Mouse (Mus musculus): ENCODE data around the gene Lsm3. TPM values are rescaled to one million over a fixed set of nuclear protein-coding genes. Genes with fewer than 3 reads are reported as not detected.

Gene Lsm3
- polyA plus RNA-seq, 1 experiment = 46.1 TPM

- no peaks in the 10 kb centered on the region for H3K36me3 ChIP-seq (ENCODE audit: control insufficient read depth, insufficient read depth, low read length)
- H3K4me3 ChIP-seq (ENCODE audit: control insufficient read depth, insufficient read depth, low read length) = no peak overlapping the region
- DNase-seq = no peak
- TF ChIP-seq POLR2A (IDR thresholded peaks at IDR 0.05; ENCODE audit: control insufficient read depth, extremely low read depth, insufficient read depth, low read length, poor library complexity) (no peak), CTCF (IDR thresholded peaks at IDR 0.05; ENCODE audit: borderline replicate concordance, control insufficient read depth, extremely low read depth, insufficient read depth, low read length, poor library complexity) (no peak)
- WGBS = 96% methylated on average over 3 of the region's 3 CpGs
- H3K27me3 ChIP-seq (ENCODE audit: control insufficient read depth, insufficient read depth, low read length) = no peaks in the 10 kb centered on the region
- no peak overlapping the region for H3K27ac ChIP-seq (ENCODE audit: control insufficient read depth, insufficient read depth, low read length)
- no peaks in the 10 kb centered on the region for H3K4me1 ChIP-seq (replicated peaks; ENCODE audit: control insufficient read depth, insufficient read depth, low read length)
Measured at GRCm38 (mm10) chr6:91560186-91560585, 44.5 kb downstream of the Lsm3 start.

DNA sequence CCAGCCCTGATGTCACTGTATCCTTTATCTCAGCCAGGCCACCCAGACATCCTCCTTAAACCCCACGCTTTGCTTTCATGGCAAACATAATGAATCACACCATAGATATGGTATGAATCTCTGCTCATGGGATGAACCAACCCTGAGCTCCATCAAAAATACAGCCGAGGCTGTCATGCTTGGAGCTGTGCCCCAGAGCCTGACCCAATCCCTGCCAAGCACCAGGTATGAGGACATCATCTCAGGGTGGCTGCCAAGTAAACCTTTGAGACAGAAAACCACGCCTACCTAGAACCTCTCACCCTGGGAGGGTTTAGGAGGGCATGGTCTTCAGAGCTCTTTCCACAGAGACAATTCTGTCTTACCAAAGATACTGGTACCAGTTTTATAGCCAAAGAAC, 47.3 kb downstream of the Lsm3 start:
- 86% methylated on average over 3 of the region's 3 CpGs for WGBS
- DNase-seq = no peak
- TF ChIP-seq CTCF (IDR thresholded peaks at IDR 0.05; ENCODE audit: borderline replicate concordance, control insufficient read depth, extremely low read depth, insufficient read depth, low read length, poor library complexity) (no peak), POLR2A (IDR thresholded peaks at IDR 0.05; ENCODE audit: control insufficient read depth, extremely low read depth, insufficient read depth, low read length, poor library complexity) (no peak)
- Histone ChIP-seq H3K4me3 (ENCODE audit: control insufficient read depth, insufficient read depth, low read length) (no peak overlapping the region), H3K36me3 (ENCODE audit: control insufficient read depth, insufficient read depth, low read length) (no peaks in the 10 kb centered on the region), H3K27ac (ENCODE audit: control insufficient read depth, insufficient read depth, low read length) (no peak overlapping the region), H3K27me3 (ENCODE audit: control insufficient read depth, insufficient read depth, low read length) (no peaks in the 10 kb centered on the region), H3K4me1 (replicated peaks; ENCODE audit: control insufficient read depth, insufficient read depth, low read length) (no peaks in the 10 kb centered on the region)

DNA sequence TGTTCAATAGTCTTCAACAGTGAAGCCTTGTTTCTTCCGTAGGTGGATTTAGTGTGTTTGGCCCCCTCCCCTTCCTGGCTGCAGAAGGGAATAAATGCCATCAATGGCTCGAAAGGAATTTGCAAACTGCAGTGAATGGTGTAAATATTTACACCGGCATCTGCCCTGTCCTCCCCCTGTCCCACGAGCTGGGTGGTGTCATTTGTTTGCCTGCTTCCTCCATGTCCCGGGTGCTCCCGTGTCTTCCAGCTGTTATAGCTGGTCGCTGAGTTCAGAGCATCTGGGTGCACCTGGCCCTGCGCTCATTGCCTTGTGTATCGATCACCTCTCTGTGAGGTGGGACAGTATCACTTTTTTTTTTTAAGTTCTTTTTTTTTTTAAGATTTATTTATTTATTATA, 50.7 kb downstream of the Lsm3 start:
- Histone ChIP-seq H3K4me1 (replicated peaks; ENCODE audit: control insufficient read depth, insufficient read depth, low read length) (no peaks in the 10 kb centered on the region), H3K27ac (ENCODE audit: control insufficient read depth, insufficient read depth, low read length) (no peak overlapping the region), H3K4me3 (ENCODE audit: control insufficient read depth, insufficient read depth, low read length) (no peak overlapping the region), H3K27me3 (ENCODE audit: control insufficient read depth, insufficient read depth, low read length) (no peaks in the 10 kb centered on the region), H3K36me3 (ENCODE audit: control insufficient read depth, insufficient read depth, low read length) (no peaks in the 10 kb centered on the region)
- TF ChIP-seq CTCF (IDR thresholded peaks at IDR 0.05; ENCODE audit: borderline replicate concordance, control insufficient read depth, extremely low read depth, insufficient read depth, low read length, poor library complexity) (no peak), POLR2A (IDR thresholded peaks at IDR 0.05; ENCODE audit: control insufficient read depth, extremely low read depth, insufficient read depth, low read length, poor library complexity) (no peak)
- WGBS = 68% methylated on average over 9 of the region's 9 CpGs
- DNase-seq = no peak

Other genes with a start within 250 kb of the Lsm3 start
- gene Wnt7a, start 104.6 kb upstream of the Lsm3 start, polyA plus RNA-seq (2012; rRNA removed) = 0.04 and 0.13 TPM in 2 replicates
- gene Chchd4, start 42.4 kb upstream of the Lsm3 start, polyA plus RNA-seq (2012; rRNA removed) = 4.7 and 5.1 TPM in 2 replicates
- 71.0 and 71.1 TPM in 2 replicates for gene Tmem43, start 42.2 kb upstream of the Lsm3 start, polyA plus RNA-seq (2012; rRNA removed)
- 18.0 and 18.7 TPM in 2 replicates for gene Xpc, start within 50 bp of the Lsm3 start, polyA plus RNA-seq (2012; rRNA removed)
- 141 and 179 TPM in 2 replicates for gene Slc6a6, start 168.1 kb downstream of the Lsm3 start, polyA plus RNA-seq (2012; rRNA removed)